Mouse (Mus musculus) liver, embryonic 14.5 days (tissue): ENCODE measurements around the gene Cdc27. TPM values are rescaled to one million over a fixed set of nuclear protein-coding genes. Genes with fewer than 3 reads are reported as not detected.

Source experiments
- ATAC-seq: fragments of 200-750 bp; cut with Nextera tagmentation; 2 replicates; pipeline ENCODE4 v1.8.0; 2017; ENCODE audit warnings: moderate number of reproducible peaks, mild to moderate bottlenecking, moderate library complexity; ENCODE audit not compliant: insufficient read depth
- DNase-seq, 3 experiments: peaks; one replicate each; pipeline ENCODE4 v3.0.0-alpha.2; 2012 to 2013; ENCODE audit warnings: low read depth in 3 of 3, low spot score in 3 of 3
- H3K27ac ChIP-seq: fragments of 300-500 bp; sonication (generic); 2 replicates; pipeline ENCODE4 v1.5.1; 2014; ENCODE audit warnings: moderate library complexity, mild to moderate bottlenecking, control low read depth, inconsistent platforms
- H3K27me3 ChIP-seq: fragments of 300-500 bp; sonication (generic); 2 replicates; pipeline ENCODE4 v1.6.1; 2014; ENCODE audit warnings: mild to moderate bottlenecking, low read length, moderate library complexity; ENCODE audit not compliant: control insufficient read depth, insufficient read depth
- H3K36me3 ChIP-seq: fragments of 300-500 bp; sonication (generic); replicated peaks from 2 replicates; pipeline ENCODE4 v1.6.1; 2014; ENCODE audit warnings: low read depth; ENCODE audit not compliant: control insufficient read depth, insufficient read depth
- H3K4me1 ChIP-seq, 2 experiments: fragments of 200-500 bp in 1 of 2; fragments of 300-500 bp in 1 of 2; sonication (generic) in 1 of 2; replicated peaks; 2 replicates each; pipeline ENCODE4 v1.6.1; 2012 to 2014; ENCODE audit warnings: antibody characterized with exemption in 1 of 2, inconsistent platforms in 1 of 2, low read length in 1 of 2; ENCODE audit not compliant: control insufficient read depth in 2 of 2, insufficient read depth in 2 of 2
- H3K4me2 ChIP-seq: fragments of 300-500 bp; sonication (generic); 2 replicates; pipeline ENCODE4 v1.6.1; 2014; ENCODE audit warnings: low read depth, mild to moderate bottlenecking, control low read depth, moderate library complexity
- H3K4me3 ChIP-seq, 2 experiments: fragments of 200-500 bp in 1 of 2; fragments of 300-500 bp in 1 of 2; sonication (generic) in 1 of 2; 2 replicates each; pipeline ENCODE4 v1.5.1; 2012 to 2014; ENCODE audit warnings: low read depth in 2 of 2, low read length in 2 of 2, mild to moderate bottlenecking in 2 of 2, control low read depth in 1 of 2, inconsistent platforms in 1 of 2, moderate library complexity in 1 of 2; ENCODE audit not compliant: insufficient read depth in 1 of 2
- H3K9ac ChIP-seq: fragments of 300-500 bp; sonication (generic); replicated peaks from 2 replicates; pipeline ENCODE4 v1.6.1; 2014; ENCODE audit warnings: mild to moderate bottlenecking, control low read depth, moderate library complexity
- H3K9me3 ChIP-seq: fragments of 300-500 bp; sonication (generic); 2 replicates; pipeline ENCODE4 v1.6.1; 2016; ENCODE audit warnings: low read length, mixed read lengths; ENCODE audit not compliant: control insufficient read depth
- CTCF ChIP-seq: IDR thresholded peaks from 2 replicates; pipeline ENCODE4 v1.5.1; 2016; ENCODE audit warnings: antibody characterized with exemption, low read depth, control low read depth
- EP300 ChIP-seq: IDR thresholded peaks from 2 replicates; pipeline ENCODE4 v1.6.1; 2016; ENCODE audit warnings: antibody characterized with exemption, low read depth
- WGBS: fragments of 180-500 bp; shearing (Covaris S2); extraction: QIAGEN DNeasy Blood & Tissue Kit; methylation state at CpG from one replicate; pipeline ENCODE4 v1.1.7; 2014; ENCODE audit not compliant: insufficient replicate concordance; 5-methylcytosine and 5-hydroxymethylcytosine counted together
- polyA plus RNA-seq, 2 experiments: library from polyadenylated mRNA; depleted of rRNA in 1 of 2; stranded (reverse) in 1 of 2; unstranded in 1 of 2; fragments of >200 nt; fragmentation: Nextera tagmentation in 1 of 2; extraction: Ambion mirVana in 1 of 2; gene quantifications; 2 replicates each; pipeline versions ENCODE4 v1.2.1 to v1.2.3; 2012 to 2014

The Cdc27 gene
- polyA plus RNA-seq, 2 experiments, result 12.1 to 20.0 TPM

DNA sequence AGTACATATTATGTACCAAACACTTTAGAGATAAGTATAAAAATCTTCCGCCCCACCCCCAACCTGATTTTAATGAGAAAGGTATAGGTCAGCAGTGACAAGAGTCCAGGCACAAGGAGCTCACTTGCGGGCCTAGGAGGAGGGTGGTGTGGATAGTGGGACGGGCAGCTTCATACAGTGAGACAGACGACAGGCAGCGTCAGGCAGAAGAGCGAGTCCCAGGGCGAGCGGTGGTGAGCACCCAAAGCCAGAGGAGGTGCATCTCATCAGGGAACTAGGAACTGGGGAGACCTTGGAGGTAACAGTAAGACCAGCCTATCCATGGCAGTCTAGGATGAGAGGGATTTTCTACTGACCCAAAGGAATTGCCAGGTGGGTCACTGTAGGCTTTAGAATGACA is 29.2 kb upstream of the Cdc27 start:
- Histone ChIP-seq H3K4me3 (no peak overlapping the region), H3K27me3 (peaks cover 7% of the 10 kb centered on the region; the same call in 1 of the 2 replicates), H3K4me2 (no peak overlapping the region), H3K9me3 (no peaks in the 10 kb centered on the region), H3K4me1 (no peaks in the 10 kb centered on the region), H3K9ac (no peak overlapping the region), H3K27ac (no peak overlapping the region), H3K36me3 (no peaks in the 10 kb centered on the region)
- TF ChIP-seq CTCF (no peak), EP300 (no peak)
- no peak for ATAC-seq
- 79% methylated on average over 8 of the region's 8 CpGs for WGBS
- no peak for DNase-seq

- Histone ChIP-seq H3K4me3 (no peak overlapping the region), H3K27ac (no peak overlapping the region), H3K36me3 (no peaks in the 10 kb centered on the region), H3K4me2 (no peak overlapping the region), H3K4me1 (no peaks in the 10 kb centered on the region), H3K9ac (no peak overlapping the region), H3K9me3 (no peaks in the 10 kb centered on the region), H3K27me3 (peaks cover 7% of the 10 kb centered on the region; the same call in 1 of the 2 replicates)
- ATAC-seq, result no peak
- 45% methylated on average over 9 of the region's 9 CpGs for WGBS
- no peak for DNase-seq
- TF ChIP-seq CTCF, result no peak
- no peak for TF ChIP-seq EP300
Observed at GRCm38 (mm10) chr11:104579084-104579483, 28.7 kb upstream of the Cdc27 start.

DNA sequence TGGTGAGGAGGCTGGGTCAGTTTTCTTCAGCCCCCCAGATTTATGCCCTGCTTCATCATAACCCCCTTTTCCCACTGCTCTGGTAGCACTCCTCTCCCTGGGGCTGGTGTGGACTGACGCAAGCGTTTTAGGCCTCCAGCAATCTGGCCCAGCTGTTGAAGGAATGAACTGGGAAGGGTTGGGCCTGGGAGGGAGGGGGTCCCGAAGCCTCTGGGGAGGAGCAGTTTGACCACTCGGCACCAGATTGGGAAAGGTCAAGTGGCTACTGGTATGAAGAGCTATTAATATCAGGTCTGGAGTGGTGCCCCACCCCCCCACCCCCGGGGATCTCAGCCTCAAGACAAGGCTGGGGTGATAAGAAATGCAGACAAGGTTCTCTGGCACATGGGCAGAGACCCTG is 27.7 kb upstream of the Cdc27 start:
- Histone ChIP-seq H3K27ac (no peak overlapping the region), H3K9me3 (no peaks in the 10 kb centered on the region), H3K4me1 (no peaks in the 10 kb centered on the region), H3K27me3 (peaks cover 7% of the 10 kb centered on the region; the same call in 1 of the 2 replicates), H3K9ac (no peak overlapping the region), H3K36me3 (no peaks in the 10 kb centered on the region), H3K4me2 (no peak overlapping the region), H3K4me3 (no peak overlapping the region)
- 45% methylated on average over 5 of the region's 5 CpGs for WGBS
- ATAC-seq (no peak), DNase-seq (no peak)
- no peak for TF ChIP-seq EP300
- no peak for TF ChIP-seq CTCF

DNA sequence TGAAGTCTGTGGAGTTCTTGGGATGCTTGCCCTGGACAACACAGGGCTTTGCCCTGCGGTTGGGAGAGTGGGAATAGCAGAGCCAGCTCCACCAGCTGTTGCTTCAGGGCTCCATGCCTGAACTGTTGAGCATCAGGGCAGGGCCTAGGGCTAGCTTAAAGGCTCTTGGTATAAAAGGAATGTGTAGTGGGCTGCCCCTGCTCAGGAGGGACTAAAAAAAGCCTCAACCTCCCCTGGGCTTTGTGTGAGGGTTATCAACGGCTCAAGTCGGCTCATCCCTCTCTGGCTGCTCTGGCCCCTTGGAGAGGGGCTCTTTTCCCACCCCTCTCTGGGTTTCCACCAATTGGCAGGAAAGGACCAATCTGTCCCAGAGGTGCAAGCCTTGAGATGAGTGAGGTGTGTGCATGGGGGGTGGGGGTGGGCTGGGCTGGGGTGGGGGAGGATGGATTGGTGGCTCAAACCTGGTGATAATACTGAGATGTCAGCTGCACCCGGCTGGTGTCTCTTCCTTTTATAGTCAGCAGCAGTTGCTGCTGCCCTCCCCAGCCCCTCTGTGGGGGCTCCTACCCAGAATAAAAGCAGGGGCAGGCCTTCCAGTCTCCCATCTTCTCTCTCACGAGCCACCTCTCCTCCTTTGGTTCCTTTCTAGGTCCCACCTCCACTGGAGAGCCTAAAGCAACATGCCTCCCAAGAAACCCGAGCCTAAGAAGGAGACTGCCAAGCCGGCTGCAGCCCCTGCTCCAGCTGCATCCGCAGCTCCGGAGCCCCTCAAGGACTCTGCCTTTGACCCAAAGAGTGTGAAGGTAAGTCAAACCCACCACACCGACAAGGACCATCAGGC is 26.6 kb upstream of the Cdc27 start:
- DNase-seq, result no peak
- Histone ChIP-seq H3K4me3 (no peak overlapping the region), H3K4me2 (no peak overlapping the region), H3K9me3 (no peaks in the 10 kb centered on the region), H3K27me3 (no peaks in the 10 kb centered on the region), H3K27ac (no peak overlapping the region), H3K36me3 (no peaks in the 10 kb centered on the region), H3K4me1 (no peaks in the 10 kb centered on the region), H3K9ac (no peak overlapping the region)
- TF ChIP-seq CTCF, result no peak
- no peak for TF ChIP-seq EP300
- ATAC-seq, result no peak
- WGBS, result 55% methylated on average over 10 of the region's 10 CpGs

DNA sequence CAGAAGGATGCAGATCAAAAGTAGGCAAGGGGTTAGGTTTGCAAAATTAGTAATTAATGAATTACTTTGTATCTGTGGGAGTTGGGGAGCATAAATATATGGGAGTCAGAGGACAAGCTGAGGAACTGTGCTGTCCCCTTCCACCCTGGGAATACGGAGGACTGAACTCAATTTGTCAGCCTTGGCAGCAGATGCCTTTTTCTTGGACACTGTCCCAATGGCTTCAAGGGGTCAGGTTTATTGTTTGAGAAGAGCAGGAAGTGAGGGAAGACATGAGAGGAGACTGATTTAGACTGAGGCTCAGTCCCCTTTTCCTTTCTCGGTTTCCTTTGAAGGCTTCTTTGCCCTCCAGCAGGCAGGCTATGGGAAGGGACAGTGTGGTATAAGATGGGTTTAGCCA is 22.1 kb upstream of the Cdc27 start:
- Histone ChIP-seq H3K9ac (no peak overlapping the region), H3K27ac (no peak overlapping the region), H3K9me3 (no peaks in the 10 kb centered on the region), H3K4me3 (no peak overlapping the region), H3K27me3 (no peaks in the 10 kb centered on the region), H3K4me1 (peaks cover 2 to 5% of the 10 kb centered on the region in 2 experiments; a peak in 2 of 4 replicates), H3K36me3 (no peaks in the 10 kb centered on the region), H3K4me2 (no peak overlapping the region)
- ATAC-seq (no peak), DNase-seq (no peak)
- TF ChIP-seq EP300, result no peak
- no peak for TF ChIP-seq CTCF
- WGBS, result 52% methylated on average over 2 of the region's 2 CpGs
